Mouse (Mus musculus): ENCODE measurements around the gene Abcf2. TPM values are rescaled to one million over a fixed set of nuclear protein-coding genes. Genes with fewer than 3 reads are reported as not detected.
A peak's percentile ranks its signal among the peaks of the same experiment; 100 is the strongest.

Abcf2 gene
- 10 to 100 TPM; 80.6 to 81.4 TPM for total RNA-seq (2021)

DNA sequence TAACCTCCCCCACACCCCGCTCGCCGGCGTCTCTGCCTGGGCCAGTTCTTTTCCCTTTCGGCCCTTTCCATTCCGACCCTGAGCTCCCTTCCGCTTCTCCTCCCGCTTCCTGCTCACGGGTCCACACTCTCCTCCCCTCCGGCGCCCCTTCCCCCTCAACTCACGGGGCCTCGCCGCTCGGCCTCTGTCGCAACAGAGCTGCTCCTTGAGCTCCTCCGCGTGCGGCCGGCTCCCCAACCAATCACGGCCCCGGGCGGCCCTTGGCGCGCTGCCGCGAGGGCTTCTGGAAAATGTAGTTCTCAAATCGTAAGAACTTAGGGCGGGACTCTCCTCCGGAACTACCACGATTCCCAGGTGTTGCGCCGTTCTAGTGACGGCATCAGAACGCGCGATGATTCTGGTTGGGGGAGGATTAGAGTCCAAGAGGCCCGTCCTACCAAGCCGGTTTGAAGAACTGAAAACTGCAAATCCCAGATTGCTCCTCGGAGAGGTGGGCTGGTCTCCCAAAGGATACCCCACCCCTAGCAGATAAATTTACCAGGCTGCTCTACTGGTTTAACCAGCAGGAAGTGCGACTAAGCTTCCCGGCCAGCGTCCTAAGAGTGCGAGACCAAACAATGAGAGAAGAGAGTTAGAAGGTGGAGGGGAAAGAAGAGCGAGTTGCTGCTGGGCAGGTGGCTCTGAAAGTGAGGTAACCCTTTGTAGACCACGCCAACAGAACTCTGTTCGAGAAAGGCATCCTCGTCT lies at the start of gene Abcf2:
Gene Abcf2 (minus strand): TSS at position 285 of the 747 bp plus-strand sequence.
- DNase-seq (ENCODE audit: low spot score in 2 of 2) = peak; percentile 100
- intact Hi-C loops (cut with DNase I) = loop anchor here (1.0 kb wide), 1 partner anchor 9 kb away; the partner anchor contains the start of gene Chpf2

DNA sequence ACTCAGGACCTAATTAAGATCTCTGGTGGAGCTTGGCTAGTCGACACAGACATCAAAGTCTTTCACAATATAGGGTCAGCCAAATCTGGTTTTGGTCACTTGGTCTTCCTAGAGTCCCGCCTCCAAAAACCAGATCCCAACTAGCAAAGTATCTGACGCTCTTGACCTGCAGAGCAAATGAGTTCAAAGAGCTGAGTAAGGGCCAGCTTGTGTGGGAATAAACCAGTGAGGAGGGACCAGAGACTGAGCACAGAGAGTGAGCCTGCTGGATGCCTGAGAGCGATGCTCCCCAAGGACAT lies 47.5 kb upstream of the Abcf2 start:
- intact Hi-C loops (cut with DNase I) = no loop called here

DNA sequence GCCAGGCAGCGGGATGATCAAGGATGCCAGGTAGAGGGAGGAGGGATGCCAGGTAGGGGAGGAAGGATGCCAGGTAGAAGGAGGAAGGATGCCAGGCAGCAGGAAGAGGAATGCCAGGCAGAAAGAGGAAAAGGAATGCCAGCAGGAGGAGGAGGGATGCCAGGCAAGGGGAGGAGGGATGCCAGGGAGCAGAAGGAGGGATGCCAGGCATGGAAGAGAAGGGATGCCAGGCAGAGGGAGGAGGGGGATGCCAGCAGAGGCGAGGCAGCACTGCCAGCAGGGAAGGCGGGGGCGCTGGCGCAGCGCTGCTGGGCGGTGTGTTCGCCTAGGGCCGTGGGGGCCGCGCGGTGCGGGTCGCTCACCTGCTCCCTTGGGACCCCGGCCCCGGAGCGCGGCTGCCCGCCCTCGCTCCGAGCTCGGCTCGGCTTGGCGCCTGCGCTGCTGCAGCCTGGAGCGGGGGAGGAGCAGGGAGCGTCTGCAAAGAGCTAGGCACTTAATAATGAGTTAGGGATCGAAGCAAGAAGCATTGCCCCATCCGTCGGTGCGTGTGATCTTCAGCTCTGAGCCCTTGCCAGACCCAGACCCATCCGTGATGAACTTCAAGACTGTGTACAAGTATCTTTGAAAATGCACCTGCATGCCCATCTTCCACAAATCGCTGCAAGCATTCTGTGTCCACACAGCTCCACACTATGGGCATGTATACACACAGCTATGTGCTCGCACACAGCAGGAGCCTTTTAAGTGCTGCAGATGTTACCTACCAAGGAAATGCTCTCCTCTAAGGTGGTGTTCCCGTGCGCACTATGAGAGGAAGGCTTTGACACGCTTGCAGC lies 46.9 kb upstream of the Abcf2 start, which contains the start of gene Smarcd3:
Gene Smarcd3 (minus strand): TSS at position 426 of the 836 bp plus-strand sequence.
- DNase-seq (ENCODE audit: low spot score in 2 of 2) = peak; percentile 81 to 84
- intact Hi-C loops (cut with DNase I) = no loop called here

More for the DNA sequence above, 47.5 kb upstream of the Abcf2 start:
- DNase-seq (ENCODE audit: low spot score in 2 of 2) = no peak

DNA sequence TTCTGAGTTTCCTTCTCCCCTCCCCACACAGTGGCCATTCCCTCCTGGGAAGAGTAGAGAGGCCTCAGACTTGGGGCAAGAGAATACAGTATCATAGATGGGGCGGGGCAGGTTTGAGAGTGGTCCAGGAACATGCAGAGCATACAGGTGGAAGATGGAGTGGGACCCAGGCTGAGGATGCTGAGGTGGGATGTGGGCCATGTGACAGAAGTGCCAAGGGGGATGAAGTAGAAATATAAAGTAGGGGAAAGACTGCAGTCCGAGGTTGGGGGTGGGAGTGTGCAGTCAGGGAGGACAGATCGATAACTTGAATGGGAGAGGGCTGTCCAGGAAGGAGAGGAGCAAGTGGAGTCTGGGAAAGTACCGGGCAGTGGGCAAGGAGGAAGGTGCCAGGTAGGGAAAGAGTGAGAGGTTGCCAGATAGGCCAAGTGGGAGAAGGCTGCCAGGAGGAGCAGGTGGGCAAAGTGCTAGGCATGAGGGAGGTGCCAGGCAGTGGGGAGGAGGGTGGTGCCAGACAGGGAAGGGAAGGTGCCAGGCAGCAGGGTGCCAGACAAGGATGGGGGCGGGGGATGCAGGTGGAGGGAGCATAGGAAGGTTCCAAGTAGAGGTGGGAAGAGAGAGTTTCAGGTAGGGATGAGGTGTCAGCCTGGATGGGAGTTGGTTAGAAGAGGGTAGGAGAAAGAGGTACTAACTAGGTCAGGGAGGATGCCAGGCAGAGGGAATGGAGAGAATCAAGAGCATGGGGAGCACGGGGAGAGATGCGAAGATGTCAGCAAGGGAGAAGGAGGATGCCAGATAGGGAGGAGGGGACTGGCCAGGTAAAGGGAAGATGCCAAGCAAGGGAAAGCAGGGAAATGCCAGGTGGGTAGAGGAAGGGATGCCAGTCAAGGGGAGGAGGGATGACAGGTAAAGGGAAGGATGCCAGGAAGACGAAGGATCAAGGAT lies 46.0 kb upstream of the Abcf2 start:
- intact Hi-C loops (cut with DNase I) = no loop called here
- peak in 1 of 2 experiments; percentile 32 for DNase-seq (ENCODE audit: low spot score in 2 of 2)

GRCm38 (mm10) chr5:24622386-24623040 lies 45.2 kb upstream of the Abcf2 start:
- no peak for DNase-seq (ENCODE audit: low spot score in 2 of 2)
- intact Hi-C loops (cut with DNase I) = no loop called here

DNA sequence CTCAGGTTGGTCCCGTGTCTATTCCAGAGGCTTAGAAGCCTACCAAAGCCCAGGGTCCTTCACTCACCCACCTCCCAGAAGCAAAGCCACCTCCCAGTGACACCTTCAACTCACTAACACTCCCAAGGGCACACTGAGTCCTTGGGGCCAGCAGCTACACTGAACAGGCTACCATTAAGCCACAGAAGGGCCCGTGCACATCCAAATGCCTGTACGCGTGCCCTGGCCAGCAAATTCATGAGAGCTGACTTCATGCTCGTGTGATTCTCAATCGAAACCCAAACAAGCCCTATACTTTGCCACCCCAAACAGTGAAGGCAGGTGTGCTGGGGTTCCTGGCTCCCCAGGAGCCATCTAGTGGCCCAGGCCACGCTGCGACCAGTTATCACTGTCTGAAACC lies 43.4 kb upstream of the Abcf2 start:
- no peak for DNase-seq (ENCODE audit: low spot score in 2 of 2)
- intact Hi-C loops (cut with DNase I) = no loop called here

DNA sequence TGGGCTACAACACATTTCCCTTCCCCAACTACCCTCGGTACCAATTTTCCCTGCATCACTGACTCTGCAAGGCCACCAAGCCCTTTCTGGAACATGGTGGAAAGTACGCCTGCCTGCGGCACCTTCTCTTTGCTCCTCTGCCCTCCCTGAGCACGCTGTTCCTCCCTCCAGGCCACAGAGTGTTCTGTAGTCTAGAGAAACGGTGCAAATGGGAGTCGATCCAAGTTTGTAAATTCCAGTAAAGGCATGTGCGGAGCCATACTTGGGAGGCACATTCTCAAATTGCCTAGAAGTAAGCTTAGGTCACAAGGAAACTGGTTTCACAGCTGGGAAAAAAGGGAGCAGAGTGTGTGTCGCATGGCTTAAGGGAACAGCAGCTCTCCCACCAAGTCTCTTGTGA lies 42.8 kb upstream of the Abcf2 start:
- no peak for DNase-seq (ENCODE audit: low spot score in 2 of 2)
- intact Hi-C loops (cut with DNase I) = no loop called here

- intact Hi-C loops (cut with DNase I) = no loop called here
- no peak for DNase-seq (ENCODE audit: low spot score in 2 of 2)
Measured at GRCm38 (mm10) chr5:24618921-24619320, 41.7 kb upstream of the Abcf2 start.

DNA sequence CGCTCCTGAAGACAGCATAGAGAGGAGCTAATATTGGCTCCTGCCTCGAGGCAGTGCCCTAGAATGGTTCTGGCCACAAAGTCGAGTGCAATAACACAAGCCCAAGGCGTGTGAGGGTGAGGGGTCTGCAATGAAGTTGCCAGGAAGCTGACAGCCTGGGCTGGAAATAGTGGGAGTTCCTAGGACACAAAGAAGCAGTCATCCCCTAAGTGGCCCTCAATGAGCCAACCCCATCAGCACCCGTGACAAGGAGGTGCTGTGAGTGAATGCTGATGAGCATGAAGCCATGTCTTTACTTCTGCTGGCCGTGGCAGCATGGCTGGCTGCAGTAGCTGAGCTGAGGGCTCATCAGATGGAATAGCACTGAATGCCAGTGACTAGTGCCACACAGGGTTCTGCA lies 37.8 kb upstream of the Abcf2 start:
- no peak for DNase-seq (ENCODE audit: low spot score in 2 of 2)
- intact Hi-C loops (cut with DNase I) = no loop called here

- intact Hi-C loops (cut with DNase I) = no loop called here
- no peak for DNase-seq (ENCODE audit: low spot score in 2 of 2)
Measured at GRCm38 (mm10) chr5:24612302-24612649, 35.0 kb upstream of the Abcf2 start.

DNA sequence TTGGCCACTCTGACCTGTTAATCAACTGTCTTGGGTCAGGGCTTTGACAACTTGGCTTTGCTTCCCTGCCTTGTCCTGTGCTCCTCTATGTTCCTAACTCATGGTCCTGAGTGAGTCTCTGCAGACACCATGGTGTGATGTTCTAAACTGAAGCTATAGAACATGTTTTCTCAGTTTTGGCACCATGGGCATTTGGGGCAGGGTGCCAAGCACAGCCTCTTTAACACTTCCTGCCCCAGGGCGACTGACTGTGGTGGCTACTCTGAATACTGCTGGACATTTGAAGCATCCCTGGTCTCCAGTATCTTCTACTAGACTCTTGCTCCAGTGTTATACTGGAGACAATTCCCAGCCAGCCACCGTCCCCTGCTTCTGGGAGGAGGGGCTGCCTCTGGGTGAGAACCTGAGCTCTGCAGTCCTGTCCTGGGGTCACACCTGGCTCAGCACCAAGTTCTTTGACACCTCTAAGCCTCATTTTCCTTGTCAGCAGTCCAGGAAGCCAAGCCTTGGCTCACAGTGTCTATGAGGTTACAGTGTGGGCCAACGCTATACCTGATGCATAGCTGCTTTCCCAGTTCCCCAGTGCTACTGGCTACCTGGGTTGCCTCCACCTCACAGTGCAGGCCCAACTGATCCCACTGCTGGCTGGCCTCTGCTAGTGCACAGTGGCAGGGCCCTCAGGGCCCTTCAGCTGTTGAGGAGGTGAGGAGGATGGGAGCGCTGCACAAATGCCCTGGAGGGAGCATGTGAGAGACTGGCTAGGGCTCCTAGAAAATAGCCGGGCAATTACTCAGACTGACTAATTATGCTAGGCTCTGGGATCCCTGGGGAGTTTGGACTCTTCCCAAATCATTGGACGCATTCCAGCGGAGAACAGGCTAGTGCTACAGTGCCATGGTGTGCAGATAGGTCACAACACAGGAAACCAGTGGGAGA lies 34.4 kb upstream of the Abcf2 start:
- intact Hi-C loops (cut with DNase I) = no loop called here
- DNase-seq (ENCODE audit: low spot score in 2 of 2) = peak in 1 of 2 experiments; percentile 70

DNA sequence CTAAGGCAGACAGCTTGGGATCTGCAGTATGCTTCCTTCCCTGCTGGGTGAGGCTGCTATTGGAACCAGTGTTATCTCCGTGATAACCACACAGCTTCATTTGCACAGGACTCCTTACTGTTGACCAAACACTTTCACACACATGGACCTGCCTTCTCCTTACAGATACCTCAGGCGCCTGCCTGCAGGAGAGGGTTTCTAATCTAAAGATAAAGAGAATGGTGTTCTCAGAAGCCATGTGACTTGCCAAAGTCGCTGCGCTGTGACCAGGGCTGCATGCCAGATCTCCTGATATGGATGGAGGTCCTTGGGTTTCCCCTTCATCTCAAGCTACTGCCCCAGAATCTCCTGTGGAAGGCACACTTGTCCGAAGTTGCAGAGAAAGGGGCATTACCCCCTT lies 32.1 kb upstream of the Abcf2 start:
- intact Hi-C loops (cut with DNase I) = no loop called here
- DNase-seq (ENCODE audit: low spot score in 2 of 2) = no peak

GRCm38 (mm10) chr5:24605980-24606665 lies 28.9 kb upstream of the Abcf2 start:
- DNase-seq (ENCODE audit: low spot score in 2 of 2) = no peak
- intact Hi-C loops (cut with DNase I) = no loop called here

GRCm38 (mm10) chr5:24605321-24605979 lies 28.2 kb upstream of the Abcf2 start:
- DNase-seq (ENCODE audit: low spot score in 2 of 2) = no peak
- intact Hi-C loops (cut with DNase I) = no loop called here

- intact Hi-C loops (cut with DNase I) = no loop called here
- DNase-seq (ENCODE audit: low spot score in 2 of 2) = peak; percentile 76 to 79
Measured at GRCm38 (mm10) chr5:24604656-24605100, 27.4 kb upstream of the Abcf2 start.

GRCm38 (mm10) chr5:24604080-24604655 lies 26.9 kb upstream of the Abcf2 start:
- no peak for DNase-seq (ENCODE audit: low spot score in 2 of 2)
- intact Hi-C loops (cut with DNase I) = no loop called here
